Mouse (Mus musculus) heart, adult 8-10 months (tissue): ENCODE measurements around the gene Cdh26. TPM values are rescaled to one million over a fixed set of nuclear protein-coding genes. Genes with fewer than 3 reads are reported as not detected.
A peak's percentile ranks its signal among the peaks of the same experiment; 100 is the strongest.

Experiments used
- DNase-seq: peaks from one replicate; pipeline ENCODE4 v3.0.0; 2022; ENCODE audit warnings: low spot score
- total RNA-seq, 4 experiments: library from RNA; stranded (reverse); gene quantifications; 2 replicates each; pipeline ENCODE4 v1.2.4; 2022

Gene Cdh26
- total RNA-seq, 4 experiments from 2014 or later, result not detected

DNA sequence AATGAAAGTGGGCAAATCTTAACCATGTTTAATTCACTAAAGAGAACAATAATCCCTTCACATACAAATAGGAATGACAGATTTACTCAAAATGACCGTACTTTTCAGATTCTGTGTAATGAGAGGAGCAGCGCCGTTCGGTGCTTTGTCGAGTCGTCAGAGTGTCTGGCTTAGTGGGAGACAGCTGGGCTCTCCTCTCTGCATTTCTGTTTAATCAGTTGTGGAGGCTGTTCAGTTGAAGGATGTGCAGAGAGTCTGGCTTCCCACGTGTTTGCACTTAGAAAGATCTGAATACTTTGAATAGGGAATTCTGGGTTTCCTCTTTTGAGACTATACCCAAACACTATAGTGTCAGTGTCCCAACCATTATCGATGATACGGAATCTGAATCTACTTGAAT lies 7.0 kb downstream of the Cdh26 start:
- no peak for DNase-seq

DNA sequence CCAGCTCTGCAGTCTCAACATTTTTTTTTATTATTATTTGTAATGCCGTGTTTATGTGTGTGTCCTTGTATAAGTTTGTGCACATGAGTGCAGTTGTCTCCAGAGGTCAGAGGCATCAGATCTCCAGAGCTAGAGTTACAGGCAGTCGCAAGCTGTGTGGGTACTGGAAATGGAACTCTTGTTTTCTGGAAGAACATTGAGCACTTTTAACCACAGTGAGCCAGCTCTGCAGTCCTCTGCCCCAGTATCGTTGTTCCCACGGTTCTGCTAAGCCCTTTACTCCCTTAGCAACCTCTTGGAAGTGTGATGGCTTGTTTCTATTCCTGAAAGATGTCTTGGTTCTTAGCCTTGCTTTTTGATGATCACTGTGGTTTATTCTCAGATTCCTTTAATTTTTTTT lies 19.1 kb downstream of the Cdh26 start:
- no peak for DNase-seq

DNA sequence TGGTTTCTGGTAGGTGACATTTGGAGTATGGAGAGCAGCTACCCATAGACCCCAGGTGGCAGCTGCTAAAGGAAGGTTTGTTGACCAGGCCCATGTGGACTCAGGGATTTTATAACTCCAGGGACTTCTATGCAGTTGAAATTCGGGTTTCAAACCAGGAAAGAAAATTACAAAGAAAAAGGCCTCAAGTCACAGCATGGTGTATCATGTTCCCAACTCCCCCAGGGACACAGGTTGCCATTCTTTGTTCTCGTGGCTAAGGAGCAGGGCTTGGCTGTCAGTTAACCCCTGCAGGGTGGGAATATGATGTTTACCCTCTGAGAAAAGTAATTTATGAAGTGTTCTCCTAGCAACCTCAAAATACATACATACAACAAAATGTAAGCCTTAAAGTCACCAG lies 19.9 kb downstream of the Cdh26 start:
- no peak for DNase-seq

DNA sequence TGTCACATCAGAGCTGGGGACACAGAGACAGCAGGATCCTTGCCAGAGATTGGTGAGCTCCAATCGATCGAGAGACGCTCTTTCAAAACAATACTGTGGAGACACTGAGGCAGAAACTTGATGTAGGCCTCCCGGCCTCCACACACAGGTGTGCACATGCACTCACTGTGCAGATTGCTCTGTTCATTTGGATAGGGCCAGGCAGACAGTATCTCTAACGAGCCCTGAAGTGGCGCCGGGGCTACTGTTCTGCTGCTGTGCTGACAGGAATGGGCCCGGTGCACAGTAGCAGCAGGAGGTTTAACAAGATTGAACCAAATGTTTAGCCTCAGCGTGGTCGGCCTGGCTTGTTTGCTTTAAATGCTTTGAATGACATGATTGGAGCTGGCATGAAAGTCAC lies 20.6 kb downstream of the Cdh26 start:
- no peak for DNase-seq

DNA sequence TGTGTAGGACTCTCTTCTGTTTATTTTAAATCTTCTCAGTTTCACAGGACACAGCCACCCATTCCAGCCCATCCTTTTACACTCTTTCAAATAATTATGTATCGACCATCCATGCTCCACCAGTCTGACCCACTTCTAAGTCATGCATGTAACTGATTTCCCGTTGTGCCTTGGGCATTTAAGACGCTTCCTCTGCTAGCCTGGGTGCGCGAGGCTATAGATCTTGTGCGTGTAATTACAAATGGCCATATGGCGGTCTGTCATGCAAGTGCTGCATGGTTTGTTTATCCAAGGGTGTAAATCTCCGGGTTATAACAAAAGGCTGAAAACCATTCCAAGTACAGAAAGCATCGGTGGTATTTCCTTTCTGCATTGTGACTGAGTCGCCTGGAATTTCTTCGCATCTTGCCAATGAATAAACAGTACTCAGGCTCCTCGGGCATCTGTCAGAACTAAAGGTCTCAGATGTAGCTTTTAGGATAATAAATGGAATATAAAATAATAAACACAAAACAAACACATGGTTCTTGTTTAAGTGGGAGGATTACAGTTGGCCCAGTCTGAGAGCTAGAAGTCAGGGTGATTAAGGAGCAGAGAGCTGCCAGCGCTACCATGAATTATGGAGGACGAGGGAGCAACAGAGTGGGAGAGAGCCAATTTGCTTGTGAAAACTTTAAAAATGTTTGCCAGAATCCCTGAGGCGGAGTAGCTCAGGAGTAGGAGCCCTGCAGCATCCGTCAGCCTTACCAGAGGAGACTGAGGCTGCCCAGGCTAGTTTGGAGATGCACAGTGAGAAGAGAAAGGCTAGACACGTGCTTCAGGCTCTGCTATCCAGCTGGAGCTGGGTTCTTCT lies 24.6 kb downstream of the Cdh26 start:
- DNase-seq, result no peak

DNA sequence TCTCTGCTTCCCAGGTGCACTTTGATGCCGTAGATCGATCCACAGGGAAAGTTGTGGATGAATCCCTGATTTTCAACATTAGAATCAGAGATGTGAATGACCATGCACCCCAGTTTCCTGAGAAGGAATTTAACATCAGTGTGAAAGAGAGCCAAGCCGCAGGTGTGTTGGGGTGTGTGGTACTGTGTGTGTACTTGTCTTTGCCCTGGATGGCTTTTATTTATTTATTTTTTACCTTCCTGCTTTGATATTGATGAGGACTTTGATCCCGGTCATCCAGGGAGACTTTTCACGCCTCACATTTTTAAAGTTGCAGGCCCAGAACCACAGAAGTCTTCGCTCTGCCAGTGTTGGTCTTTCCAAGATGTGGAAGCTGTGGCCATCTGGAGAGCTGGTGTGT lies 27.1 kb downstream of the Cdh26 start:
- DNase-seq, result no peak

DNA sequence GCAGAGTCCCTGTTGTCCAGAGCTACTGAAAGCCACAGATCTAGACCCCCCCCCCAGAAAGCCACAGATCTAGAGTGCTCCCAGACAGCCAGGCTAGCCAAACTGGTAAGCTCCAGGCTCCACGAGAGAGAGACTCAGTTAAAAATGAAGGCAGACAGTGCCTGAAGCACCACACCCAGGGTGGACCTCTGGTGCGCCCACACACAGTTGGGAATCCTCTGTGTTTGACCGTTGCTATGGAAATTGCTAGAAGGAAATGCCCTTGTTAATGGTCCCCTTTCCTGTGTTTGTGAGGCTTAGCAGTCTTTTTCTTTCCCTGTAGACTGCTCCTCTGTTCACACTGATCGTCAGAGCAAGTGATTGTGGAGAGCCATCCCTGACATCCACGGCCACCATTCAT lies 30.0 kb downstream of the Cdh26 start:
- no peak for DNase-seq

DNA sequence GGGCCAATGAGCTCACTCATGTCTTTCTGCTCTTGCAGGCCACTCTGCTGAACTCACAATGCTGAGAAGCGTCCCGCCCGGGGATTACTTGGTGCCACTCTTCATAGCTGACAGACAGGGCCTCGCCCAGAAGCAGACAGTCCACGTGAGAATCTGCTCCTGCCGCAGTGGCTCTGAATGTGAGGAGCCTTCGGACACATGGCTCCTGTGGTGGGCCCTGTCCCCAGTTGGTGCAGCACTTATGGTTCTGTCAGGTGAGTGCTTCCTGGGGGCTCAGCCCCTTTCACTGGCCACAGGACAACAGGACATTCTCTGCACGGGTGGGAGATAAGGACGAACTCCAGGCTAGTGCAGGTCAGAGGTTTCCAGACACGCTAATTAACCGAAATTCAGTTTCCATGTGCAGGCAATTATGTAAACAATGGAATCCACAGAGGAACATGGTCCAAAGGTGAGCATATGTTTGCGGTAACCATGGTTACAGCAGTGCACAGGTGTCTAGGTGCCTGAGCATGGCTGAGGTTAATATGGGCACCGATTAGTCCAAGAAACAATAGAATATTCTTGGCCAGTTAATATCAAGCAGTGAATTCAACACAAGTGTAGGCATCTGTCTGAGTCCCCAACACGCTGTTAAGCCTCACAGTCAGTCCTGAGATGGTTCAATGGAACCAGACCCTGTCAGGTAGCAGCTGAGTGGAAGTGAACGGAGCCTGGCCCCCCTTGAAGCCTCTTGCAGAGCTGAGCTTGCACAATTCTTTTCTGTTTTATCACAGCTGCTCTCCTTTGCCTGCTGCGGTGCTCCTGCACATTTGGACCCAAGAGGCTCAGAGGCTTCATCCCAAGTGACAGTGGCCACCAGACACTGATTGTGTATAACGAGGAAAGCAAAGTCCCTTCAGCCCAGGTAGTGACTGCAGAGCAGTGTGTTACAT lies 41.5 kb downstream of the Cdh26 start:
- no peak for DNase-seq

DNA sequence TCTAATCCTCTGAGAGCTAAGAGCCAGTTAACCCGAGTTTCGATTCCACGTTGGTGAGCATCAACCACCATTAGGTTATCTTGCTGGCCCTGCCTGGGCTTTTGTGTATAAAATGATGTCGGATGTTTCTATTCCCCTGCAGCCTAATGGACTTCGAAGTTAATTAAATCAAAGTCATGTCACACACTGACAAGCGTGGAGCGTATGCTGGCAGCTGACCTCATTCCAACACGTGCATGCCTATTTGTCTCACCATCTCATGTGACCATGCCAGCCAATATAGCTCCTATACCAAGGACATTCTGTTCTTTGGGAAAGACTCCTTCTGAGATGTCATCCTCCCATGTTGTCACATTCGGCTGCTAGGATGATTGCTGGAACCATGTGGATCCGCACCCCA lies 43.6 kb downstream of the Cdh26 start:
- DNase-seq, result no peak

DNA sequence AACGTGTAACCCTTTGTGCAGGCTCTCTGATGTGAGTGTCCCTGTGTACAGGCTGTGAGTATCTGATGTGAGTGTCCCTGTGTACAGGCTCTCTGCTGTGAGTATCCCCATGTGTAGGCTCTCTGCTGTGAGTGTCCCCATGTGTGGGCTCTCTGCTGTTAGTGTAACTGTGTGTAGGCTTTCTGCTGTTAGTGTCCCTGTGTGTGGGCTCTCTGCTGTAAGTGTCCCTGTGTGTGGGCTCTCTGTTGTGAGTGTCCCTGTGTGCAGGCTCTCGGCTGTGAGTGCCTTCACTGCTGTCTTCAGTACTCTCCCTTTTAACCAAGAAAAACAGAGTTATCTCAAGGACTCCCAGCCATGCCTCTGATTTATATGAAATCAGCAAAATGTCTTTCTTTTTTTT lies 46.9 kb downstream of the Cdh26 start:
- no peak for DNase-seq

DNA sequence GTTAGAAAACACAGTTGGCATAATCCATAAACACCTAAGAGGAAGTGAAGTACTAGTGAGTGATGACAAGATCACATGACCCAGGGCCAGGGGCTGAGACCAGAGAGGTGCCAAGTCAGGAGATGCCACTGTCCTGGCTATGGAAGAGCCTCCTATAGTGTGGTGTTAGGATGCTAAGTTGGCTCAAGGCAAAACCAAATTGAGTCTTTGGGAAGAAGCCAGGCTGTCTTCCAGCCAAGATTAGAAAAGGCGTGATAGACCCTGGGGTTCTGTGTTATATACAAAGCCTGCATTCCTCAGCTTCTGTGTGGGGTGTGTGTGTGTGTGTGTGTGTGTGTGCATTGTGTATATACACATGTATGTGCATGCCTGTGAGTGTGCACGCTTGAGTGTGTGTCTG lies 48.7 kb downstream of the Cdh26 start:
- DNase-seq, result no peak

DNA sequence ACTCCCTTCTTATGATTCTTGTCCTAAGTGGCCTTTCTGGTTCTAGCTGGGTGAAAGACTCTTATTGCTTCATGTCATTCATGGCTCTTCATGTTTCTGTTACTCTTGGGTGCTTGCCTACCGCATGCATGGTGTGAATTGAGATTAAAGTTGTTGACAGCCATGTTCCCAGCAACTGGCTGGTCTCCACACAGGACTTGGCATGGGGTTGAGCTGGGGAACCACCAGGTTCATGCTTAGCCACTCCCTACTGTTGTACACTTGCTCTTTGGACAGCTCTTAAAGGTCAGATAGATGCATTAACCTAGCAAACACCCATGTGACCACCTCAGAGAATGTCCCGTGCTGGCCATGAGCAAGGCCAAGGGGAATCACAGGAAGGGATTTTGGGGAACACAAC lies 50.6 kb downstream of the Cdh26 start:
- no peak for DNase-seq

DNA sequence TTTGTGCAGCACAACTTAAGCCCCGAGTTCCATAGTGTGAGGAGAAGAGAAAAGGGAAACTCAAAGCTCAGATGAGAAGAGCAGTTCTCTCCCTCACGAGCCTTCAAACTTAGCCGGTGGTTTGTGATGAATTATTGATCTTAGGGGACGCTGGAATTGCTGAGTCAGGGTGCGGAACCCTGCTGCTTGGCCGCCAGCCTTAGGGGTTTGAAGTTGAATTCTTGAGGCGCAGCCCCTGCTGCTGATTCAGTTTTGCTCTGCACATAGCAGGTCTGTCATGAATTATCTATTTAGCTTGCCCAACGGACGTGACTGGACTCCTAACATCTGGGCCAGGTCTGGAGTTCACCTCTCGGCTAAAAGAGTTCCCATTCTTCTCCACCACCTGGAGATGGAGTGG lies 53.1 kb downstream of the Cdh26 start:
- DNase-seq, result no peak

DNA sequence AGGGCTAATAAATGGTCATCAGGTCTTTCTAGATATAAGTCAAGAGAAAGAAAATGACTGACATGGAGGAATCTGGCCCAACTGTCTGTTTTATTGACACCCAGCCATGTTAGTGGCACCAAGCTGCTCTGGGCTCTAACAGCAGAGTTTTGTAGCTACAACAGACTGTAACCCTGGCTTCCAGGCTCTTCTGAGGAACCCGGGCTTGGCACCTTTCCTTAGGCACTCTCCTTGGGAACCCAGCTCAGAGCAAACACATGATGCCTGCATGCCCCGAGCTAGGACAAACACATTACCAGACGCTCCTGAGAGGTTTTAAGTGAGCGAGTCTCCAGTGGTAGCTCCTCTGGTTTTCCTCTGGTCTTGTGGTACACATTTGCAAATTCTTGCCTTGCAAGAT lies 57.9 kb downstream of the Cdh26 start:
- DNase-seq, result no peak

DNA sequence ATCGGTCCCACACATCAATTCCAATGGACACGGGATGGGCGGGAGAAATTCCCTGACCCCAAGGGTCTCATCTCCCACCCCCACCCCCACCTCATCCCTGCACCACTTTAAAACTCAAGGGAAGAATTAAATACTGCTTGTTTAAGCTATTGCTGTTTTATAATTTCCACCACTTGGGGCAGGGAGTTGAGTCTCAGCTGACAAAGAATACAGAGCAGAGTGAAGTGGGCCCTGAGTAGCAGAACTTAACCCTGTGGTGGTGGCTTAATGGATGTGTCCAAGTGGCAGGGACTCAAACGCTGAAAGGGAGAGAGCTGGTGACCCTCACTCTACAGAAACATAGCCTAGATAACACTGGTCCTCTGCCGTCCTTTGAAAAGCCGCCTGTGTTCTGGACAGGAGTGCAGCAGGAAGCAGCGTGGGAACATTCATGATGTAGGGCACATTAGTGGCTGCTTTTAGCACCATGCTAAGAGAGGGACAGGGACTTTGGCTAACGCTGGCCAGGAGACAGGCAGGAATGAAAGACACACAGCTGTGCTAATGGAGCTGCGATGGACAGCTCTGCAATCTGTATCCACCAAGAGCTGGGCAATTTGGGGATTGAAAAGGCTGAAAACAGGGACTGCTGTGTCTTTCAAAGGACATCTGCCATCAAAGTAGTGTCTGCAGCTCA lies 60.1 kb downstream of the Cdh26 start:
- no peak for DNase-seq

DNA sequence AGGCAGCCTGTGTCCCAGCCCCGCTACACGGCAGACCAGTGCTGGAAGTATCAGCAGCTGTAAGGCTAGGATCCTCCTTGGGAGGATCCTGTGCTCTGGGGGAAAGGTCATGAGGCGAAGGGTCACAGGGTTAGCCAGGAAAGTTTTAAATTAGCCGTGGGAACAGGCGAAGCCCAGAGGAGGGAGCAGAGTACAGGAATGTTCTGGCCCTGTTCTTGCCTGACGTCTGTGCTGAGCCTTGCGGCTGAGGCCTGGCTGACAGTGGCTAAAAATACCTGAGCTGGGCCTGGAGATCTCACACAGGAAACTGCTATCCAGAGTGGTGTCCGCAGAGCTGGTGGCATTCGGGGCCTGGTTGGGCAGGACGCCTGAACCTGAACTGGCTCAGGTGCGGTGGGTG lies 63.7 kb downstream of the Cdh26 start:
- DNase-seq, result peak; percentile 77

DNA sequence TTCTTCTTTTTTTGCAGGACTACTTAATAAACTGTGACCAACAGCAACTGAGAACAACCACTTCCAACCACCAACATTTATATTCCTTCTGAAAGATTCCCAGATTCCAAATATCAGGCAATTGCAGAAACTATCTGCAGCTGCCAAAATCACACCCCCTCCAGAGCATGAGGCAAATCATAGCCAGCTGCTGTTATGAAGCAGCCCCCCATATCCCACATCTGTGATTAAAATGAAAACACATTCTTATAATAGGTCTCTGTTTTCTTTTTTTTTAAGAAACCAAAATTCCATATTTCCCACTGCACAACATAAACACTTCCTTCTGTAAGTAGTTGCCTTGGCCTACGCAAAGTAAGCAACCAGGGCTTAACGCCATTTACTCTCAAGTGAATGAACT lies 65.5 kb downstream of the Cdh26 start:
- DNase-seq, result no peak

DNA sequence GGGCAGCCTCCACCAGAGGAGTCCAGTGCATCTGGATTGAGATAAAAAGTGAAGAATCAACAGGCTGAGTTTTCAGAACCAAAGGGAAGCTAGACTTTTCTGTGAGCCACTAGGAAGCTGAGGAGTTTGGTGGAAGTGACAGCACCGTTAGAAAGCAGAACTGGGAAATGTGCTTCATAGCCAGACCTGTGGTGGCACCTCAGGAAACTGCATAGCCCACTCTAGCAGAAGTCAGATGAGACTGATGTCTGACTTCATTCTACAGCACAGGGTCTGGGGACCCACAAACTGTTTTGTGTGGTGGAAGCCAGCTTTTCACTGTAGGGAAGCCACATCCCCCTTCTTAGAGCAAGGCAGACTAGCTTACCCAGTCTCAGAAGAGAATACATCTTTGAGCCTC lies 67.6 kb downstream of the Cdh26 start:
- DNase-seq, result no peak

DNA sequence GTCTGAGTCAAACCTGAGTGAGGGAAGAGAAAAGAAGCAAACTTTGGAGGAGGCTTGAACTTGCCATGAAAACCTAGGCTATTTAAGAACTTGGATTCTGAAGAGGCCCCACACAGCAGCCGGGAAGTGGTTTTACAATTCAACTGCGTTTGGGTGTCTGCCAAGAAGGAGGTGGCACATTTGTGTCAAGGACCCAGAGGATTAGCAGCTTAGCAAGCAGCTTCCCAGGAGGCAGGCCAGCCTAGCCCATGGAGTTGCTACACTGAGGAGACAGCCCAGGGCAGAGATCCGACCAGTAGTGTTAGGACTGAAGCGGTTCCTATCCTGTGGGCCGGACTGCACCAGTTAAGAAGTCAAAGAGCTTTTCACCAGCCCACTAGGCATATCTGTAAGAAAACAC lies 68.1 kb downstream of the Cdh26 start:
- peak; percentile 41 for DNase-seq

DNA sequence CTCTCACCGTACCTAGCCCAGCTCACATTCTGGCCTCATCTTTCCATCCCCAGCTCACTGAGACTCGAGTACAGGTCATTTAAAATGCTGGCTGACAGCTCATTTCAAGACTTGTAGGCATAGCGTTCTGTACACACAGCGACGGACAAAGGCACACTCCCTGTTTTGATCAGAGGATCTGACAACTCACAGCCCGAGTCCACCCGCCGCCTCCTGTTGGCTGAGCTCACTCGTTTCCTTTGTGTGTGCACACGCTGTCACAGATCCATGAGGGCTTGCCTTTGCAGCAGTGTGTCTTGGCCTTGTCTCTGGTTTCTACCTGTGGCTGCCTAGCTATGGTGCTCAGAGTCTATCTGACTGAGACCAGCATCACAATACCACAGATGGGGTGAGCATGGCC lies 72.1 kb downstream of the Cdh26 start:
- no peak for DNase-seq

DNA sequence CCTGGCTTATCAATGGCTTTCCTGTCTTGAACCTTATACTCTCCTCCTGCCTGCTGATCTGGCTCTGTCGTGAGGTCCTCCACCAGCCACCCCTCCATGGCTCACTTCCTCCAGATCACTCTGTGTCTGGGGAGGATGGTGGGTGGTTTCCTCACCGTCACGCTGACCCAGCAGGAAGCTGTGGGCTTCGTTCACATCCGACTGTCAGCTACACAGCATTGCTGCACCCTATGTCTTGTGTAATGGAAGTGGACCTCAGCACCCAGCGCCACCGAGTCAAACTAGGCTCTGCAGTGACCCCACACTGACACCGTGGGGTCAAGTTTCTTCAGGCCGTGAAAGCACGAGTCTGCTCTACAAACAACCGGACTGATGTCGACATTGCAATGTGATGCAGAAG lies 75.7 kb downstream of the Cdh26 start:
- no peak for DNase-seq

DNA sequence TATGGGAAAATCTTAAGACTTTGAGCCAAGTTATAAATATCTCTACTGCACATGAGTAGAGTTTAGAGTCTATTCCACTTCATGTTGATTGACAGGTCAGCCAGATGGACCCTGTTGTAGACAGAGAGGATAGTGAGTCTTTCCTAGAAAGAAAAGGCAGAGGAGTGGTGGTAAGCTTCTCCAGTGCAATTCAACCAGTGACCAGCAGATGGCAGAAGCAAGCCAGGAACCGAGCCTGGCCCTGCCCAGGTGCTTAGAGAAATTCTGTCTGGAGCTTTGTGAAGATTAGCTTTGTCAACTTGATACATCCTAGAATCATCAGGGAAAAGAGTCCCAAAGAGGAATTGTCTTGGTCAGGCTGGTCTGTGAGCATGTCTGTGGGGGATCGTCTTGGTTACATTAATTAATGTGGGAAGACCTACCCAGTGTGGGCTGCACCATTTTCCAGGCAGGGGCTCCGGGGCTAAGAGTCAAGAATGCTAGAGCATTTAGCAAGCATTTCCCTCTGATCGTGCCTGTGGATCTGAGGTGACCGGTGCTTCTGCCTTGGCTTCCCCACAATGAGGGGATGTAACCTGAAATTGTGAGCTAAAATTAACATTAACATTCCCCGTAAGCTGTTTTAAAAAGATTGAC lies 77.2 kb downstream of the Cdh26 start:
- peak; percentile 62 for DNase-seq
